Mouse (Mus musculus): ENCODE results near the gene Ksr2. TPM values are rescaled to one million over a fixed set of nuclear protein-coding genes. Genes with fewer than 3 reads are reported as not detected.

Gene Ksr2
- polyA plus RNA-seq, 1 experiment from 2014 or later = 6.0 TPM

DNA sequence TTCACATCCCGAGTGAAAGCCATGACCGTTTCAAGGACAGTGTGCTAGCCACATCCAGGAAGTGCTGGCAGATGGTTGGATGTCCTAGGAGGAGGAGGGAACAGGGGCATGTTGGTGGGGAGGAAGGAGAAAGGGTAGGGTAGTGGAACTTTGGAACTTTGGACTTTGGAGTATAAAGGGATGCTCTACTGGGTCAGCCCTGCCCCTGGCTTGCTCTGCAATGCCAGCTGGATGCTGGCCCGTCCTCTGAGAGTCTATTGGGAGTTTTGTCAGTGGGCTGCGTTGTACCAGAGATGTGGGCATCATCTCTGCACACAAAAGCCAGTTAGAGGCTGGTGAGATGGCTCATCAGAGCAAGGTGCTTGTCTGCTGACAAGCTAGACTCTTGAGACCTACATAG, 107.4 kb downstream of the Ksr2 start:
- no peaks in the 10 kb centered on the region for H3K27me3 ChIP-seq (replicated peaks; ENCODE audit: control insufficient read depth, insufficient read depth, low read length)
- no peaks in the 10 kb centered on the region for H3K36me3 ChIP-seq (ENCODE audit: control insufficient read depth, insufficient read depth, low read length)
- H3K4me3 ChIP-seq (ENCODE audit: low read length) = no peak overlapping the region
- H3K4me2 ChIP-seq (ENCODE audit: low read length) = no peak overlapping the region
- 73% methylated on average over 4 of the region's 4 CpGs for WGBS
- H3K27ac ChIP-seq (ENCODE audit: low read depth, low read length) = no peak overlapping the region
- no peaks in the 10 kb centered on the region for H3K4me1 ChIP-seq (ENCODE audit: control insufficient read depth, insufficient read depth, low read depth, low read length)
- no peak for ATAC-seq
- H3K9ac ChIP-seq (ENCODE audit: low read depth, low read length) = no peak overlapping the region
- H3K9me3 ChIP-seq (ENCODE audit: control insufficient read depth, low read length) = no peaks in the 10 kb centered on the region

DNA sequence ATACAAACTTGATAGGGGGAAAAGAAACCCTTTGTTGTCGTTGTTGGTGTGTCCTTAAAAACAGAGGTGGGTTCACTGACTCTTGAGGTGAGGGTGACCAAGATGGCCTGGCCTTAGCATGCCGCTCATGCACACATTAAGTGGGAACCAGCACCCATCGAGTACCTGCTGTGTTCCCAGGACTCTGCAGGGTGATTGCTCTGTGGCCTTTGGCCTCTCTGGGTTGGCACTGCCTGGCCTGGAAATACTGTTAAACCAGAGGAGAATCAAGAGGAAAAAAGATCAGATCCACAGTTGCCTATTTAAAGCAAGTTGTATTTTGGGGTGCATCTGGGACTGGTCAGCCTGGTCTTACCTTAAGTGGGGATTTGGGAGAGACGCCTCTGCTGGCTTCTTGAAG, 107.9 kb downstream of the Ksr2 start:
- WGBS = 91% methylated on average over 4 of the region's 4 CpGs
- Histone ChIP-seq H3K4me3 (ENCODE audit: low read length) (no peak overlapping the region), H3K9me3 (ENCODE audit: control insufficient read depth, low read length) (no peaks in the 10 kb centered on the region), H3K4me1 (ENCODE audit: control insufficient read depth, insufficient read depth, low read depth, low read length) (no peaks in the 10 kb centered on the region), H3K4me2 (ENCODE audit: low read length) (no peak overlapping the region), H3K27me3 (replicated peaks; ENCODE audit: control insufficient read depth, insufficient read depth, low read length) (no peaks in the 10 kb centered on the region), H3K9ac (ENCODE audit: low read depth, low read length) (no peak overlapping the region), H3K27ac (ENCODE audit: low read depth, low read length) (no peak overlapping the region), H3K36me3 (ENCODE audit: control insufficient read depth, insufficient read depth, low read length) (no peaks in the 10 kb centered on the region)
- no peak for ATAC-seq

DNA sequence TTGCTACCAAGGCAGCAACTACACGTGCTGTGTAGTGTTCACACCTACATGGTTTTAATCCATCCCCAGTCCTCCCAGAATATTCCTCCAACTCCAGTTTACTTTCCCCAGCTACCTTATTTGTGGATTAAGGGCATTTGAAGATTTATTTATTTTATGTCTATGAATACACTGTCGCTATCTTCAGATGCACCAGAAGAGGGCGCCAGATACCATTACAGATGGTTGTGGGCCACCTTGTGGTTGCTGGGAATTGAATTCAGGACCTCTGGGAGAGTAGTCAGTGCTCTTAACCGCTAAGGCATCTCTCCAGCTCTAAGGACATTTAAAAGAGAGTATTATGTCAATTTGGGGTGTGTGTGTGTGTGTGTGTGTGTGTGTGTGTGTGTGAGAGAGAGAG, 108.7 kb downstream of the Ksr2 start:
- no peak overlapping the region for H3K27ac ChIP-seq (ENCODE audit: low read depth, low read length)
- H3K36me3 ChIP-seq (ENCODE audit: control insufficient read depth, insufficient read depth, low read length) = no peaks in the 10 kb centered on the region
- no peak for ATAC-seq
- H3K9me3 ChIP-seq (ENCODE audit: control insufficient read depth, low read length) = no peaks in the 10 kb centered on the region
- H3K4me2 ChIP-seq (ENCODE audit: low read length) = no peak overlapping the region
- H3K27me3 ChIP-seq (replicated peaks; ENCODE audit: control insufficient read depth, insufficient read depth, low read length) = no peaks in the 10 kb centered on the region
- H3K4me3 ChIP-seq (ENCODE audit: low read length) = no peak overlapping the region
- no peaks in the 10 kb centered on the region for H3K4me1 ChIP-seq (ENCODE audit: control insufficient read depth, insufficient read depth, low read depth, low read length)
- WGBS = 66% methylated on average over 4 of the region's 4 CpGs
- H3K9ac ChIP-seq (ENCODE audit: low read depth, low read length) = no peak overlapping the region

DNA sequence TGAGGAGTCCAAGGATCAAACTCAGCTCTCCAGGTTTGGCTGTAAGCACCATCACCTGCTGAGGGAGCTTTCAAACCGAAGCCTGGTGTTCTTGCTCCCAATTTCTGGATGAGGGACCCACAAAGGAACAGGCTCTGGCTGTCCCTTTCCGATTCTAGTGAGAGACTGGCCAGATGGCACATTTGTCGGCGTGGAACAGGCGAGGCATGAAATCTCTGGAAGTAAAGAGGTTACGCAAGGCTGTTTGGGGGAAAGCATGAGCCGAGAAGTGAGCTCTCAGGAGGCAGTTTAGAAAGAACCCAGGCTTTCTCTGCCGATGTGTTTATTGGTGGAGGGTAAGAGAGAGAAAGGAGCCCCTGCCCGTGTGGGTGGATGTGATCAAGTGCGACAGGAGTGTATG, 109.2 kb downstream of the Ksr2 start:
- Histone ChIP-seq H3K9me3 (ENCODE audit: control insufficient read depth, low read length) (no peaks in the 10 kb centered on the region), H3K36me3 (ENCODE audit: control insufficient read depth, insufficient read depth, low read length) (no peaks in the 10 kb centered on the region), H3K27me3 (replicated peaks; ENCODE audit: control insufficient read depth, insufficient read depth, low read length) (no peaks in the 10 kb centered on the region), H3K4me2 (ENCODE audit: low read length) (no peak overlapping the region), H3K27ac (ENCODE audit: low read depth, low read length) (no peak overlapping the region), H3K4me3 (ENCODE audit: low read length) (no peak overlapping the region), H3K4me1 (ENCODE audit: control insufficient read depth, insufficient read depth, low read depth, low read length) (no peaks in the 10 kb centered on the region), H3K9ac (ENCODE audit: low read depth, low read length) (no peak overlapping the region; the same call in 1 of the 2 replicates)
- 62% methylated on average over 10 of the region's 10 CpGs for WGBS
- no peak for ATAC-seq

DNA sequence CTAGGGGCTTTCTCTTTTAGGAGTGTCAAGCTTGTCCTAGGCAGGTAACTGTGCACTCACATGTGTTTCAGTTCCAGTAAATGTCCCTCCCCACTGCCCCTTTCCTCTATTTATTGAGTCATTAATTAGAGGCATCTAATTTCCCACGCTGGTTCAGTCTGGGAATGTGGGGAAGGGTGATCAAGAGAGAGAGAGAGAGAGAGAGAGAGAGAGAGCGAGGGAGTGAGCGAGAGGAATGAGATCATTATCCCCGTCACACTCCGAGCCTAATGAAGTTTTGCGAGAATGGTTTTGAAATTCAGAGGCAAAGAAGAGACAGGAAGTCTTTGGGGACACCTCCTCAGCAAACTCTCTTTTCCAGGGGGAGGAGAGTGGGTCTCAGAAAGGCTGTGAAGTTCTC, 117.2 kb downstream of the Ksr2 start:
- no peak overlapping the region for H3K27ac ChIP-seq (ENCODE audit: low read depth, low read length)
- no peaks in the 10 kb centered on the region for H3K36me3 ChIP-seq (ENCODE audit: control insufficient read depth, insufficient read depth, low read length)
- H3K9ac ChIP-seq (ENCODE audit: low read depth, low read length) = no peak overlapping the region
- no peak overlapping the region for H3K4me2 ChIP-seq (ENCODE audit: low read length)
- no peaks in the 10 kb centered on the region for H3K9me3 ChIP-seq (ENCODE audit: control insufficient read depth, low read length)
- H3K4me3 ChIP-seq (ENCODE audit: low read length) = no peak overlapping the region
- peaks cover 8% of the 10 kb centered on the region for H3K4me1 ChIP-seq (ENCODE audit: control insufficient read depth, insufficient read depth, low read depth, low read length)
- no peaks in the 10 kb centered on the region for H3K27me3 ChIP-seq (replicated peaks; ENCODE audit: control insufficient read depth, insufficient read depth, low read length)
- peak; percentile 37; the same call in 1 of the 2 replicates for ATAC-seq
- 45% methylated on average over 6 of the region's 6 CpGs for WGBS

DNA sequence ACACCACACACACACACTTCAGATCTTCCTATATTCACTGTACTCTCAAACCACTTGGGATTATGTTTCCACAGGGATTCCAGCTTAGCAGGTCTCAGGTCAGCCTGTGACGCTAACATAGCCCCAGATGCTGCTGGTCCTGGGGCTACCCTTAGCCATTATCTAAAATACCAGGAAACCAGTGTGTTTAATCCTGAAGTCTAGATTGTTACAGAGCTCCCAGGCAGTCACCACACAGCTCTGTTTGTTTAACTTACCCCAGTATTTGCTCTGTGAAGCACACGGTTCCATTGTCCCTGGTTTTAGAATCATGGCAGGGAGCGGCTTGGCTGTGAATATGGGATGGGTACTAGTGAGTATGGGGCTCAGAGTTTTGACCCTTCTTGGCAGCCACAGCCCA, 125.4 kb downstream of the Ksr2 start:
- H3K4me2 ChIP-seq (ENCODE audit: low read length) = no peak overlapping the region
- no peak for ATAC-seq
- H3K27ac ChIP-seq (ENCODE audit: low read depth, low read length) = no peak overlapping the region
- WGBS = 75% methylated on average over 3 of the region's 3 CpGs
- H3K9ac ChIP-seq (ENCODE audit: low read depth, low read length) = no peak overlapping the region
- no peaks in the 10 kb centered on the region; the same call in none of the 2 replicates for H3K4me1 ChIP-seq (ENCODE audit: control insufficient read depth, insufficient read depth, low read depth, low read length)
- H3K36me3 ChIP-seq (ENCODE audit: control insufficient read depth, insufficient read depth, low read length) = peaks cover 4% of the 10 kb centered on the region; the same call in 1 of the 2 replicates
- no peaks in the 10 kb centered on the region for H3K27me3 ChIP-seq (replicated peaks; ENCODE audit: control insufficient read depth, insufficient read depth, low read length)
- H3K4me3 ChIP-seq (ENCODE audit: low read length) = no peak overlapping the region
- H3K9me3 ChIP-seq (ENCODE audit: control insufficient read depth, low read length) = no peaks in the 10 kb centered on the region; the same call in 1 of the 2 replicates

DNA sequence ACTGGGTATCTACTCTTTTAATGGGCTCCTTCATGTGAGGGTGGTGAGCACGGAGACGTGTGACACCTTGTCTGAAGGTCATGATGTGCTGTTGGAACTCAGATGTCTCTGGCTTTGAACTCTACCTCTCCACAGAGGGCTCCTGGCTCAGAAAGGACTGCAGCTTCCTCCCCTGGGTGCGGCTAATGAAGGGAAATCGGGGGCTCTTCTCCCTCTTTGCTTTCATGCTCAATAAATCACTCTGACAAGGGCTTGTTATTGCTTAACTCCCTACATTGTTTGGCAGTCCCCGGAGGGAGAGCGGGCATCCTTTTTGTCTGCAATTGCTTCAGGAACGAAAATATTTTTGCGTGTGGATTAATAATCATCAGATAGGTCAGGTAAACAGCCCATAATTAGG, 127.9 kb downstream of the Ksr2 start:
- no peaks in the 10 kb centered on the region for H3K27me3 ChIP-seq (replicated peaks; ENCODE audit: control insufficient read depth, insufficient read depth, low read length)
- no peak overlapping the region for H3K4me2 ChIP-seq (ENCODE audit: low read length)
- H3K4me1 ChIP-seq (ENCODE audit: control insufficient read depth, insufficient read depth, low read depth, low read length) = no peaks in the 10 kb centered on the region
- 0 out of 2 replicates have a peak, but pooled peaks have one; percentile 45 for ATAC-seq
- H3K4me3 ChIP-seq (ENCODE audit: low read length) = no peak overlapping the region
- 35% methylated on average over 8 of the region's 8 CpGs for WGBS
- peaks cover 4% of the 10 kb centered on the region; the same call in 1 of the 2 replicates for H3K36me3 ChIP-seq (ENCODE audit: control insufficient read depth, insufficient read depth, low read length)
- H3K9ac ChIP-seq (ENCODE audit: low read depth, low read length) = no peak overlapping the region
- H3K9me3 ChIP-seq (ENCODE audit: control insufficient read depth, low read length) = no peaks in the 10 kb centered on the region; the same call in 1 of the 2 replicates
- H3K27ac ChIP-seq (ENCODE audit: low read depth, low read length) = no peak overlapping the region

DNA sequence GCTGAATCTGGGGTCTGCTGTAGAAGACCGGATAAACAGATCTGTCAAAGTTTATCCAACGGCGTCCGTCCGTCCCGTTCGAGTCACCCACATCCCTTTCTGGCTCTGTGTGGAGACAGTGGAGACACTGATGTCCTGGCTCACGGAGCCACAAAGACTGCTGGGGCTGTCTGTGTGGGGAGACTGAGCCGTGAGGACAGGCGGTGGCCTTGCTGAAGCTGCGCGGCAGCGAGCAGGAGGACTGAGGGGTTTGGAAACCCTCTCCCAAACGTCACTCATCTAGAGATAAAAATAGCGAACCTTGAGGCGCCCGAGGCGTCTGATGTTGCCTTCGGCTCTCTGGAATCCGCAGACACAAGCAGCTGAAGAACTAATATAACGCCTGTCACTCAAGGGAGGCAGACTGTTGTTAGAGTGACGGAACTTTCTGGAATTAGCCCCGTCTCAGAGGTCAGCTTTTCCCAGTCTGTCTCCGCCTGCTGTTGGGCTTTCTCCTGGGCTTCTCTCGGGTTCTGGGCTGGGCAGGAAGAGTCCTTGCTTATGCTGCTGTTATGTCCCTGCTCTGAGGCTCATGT, 133.0 kb downstream of the Ksr2 start:
- no peak for ATAC-seq

DNA sequence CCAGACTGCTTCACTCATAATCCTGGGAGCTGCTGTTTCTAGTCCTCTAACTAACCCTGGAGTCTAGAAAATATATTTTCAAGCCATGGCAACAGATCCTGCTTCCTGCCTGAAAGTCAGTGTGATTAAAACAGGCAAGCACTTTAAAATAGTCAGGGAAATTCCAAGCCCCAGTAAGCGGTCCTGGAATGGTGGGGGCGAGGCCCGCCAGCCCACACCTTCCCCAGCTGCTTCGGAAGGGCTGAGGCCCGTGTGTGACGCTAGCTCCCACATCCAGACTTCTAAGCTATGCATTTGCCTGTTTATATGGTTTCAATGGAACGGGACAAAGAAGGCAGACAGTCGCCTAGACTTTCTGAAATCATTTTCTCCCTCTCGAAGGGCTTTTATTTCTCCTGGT, 137.2 kb downstream of the Ksr2 start:
- H3K27me3 ChIP-seq (replicated peaks; ENCODE audit: control insufficient read depth, insufficient read depth, low read length) = no peaks in the 10 kb centered on the region
- ATAC-seq = no peak
- 0 out of 2 replicates have a peak overlapping the region, but pooled peaks have one; percentile 44 for H3K27ac ChIP-seq (ENCODE audit: low read depth, low read length)
- H3K4me1 ChIP-seq (ENCODE audit: control insufficient read depth, insufficient read depth, low read depth, low read length) = no peaks in the 10 kb centered on the region
- no peaks in the 10 kb centered on the region for H3K36me3 ChIP-seq (ENCODE audit: control insufficient read depth, insufficient read depth, low read length)
- no peak overlapping the region for H3K4me2 ChIP-seq (ENCODE audit: low read length)
- WGBS = 60% methylated on average over 9 of the region's 9 CpGs
- no peak overlapping the region for H3K4me3 ChIP-seq (ENCODE audit: low read length)
- no peak overlapping the region for H3K9ac ChIP-seq (ENCODE audit: low read depth, low read length)
- H3K9me3 ChIP-seq (ENCODE audit: control insufficient read depth, low read length) = no peaks in the 10 kb centered on the region

More for the DNA sequence above, 133.0 kb downstream of the Ksr2 start:
- H3K27me3 ChIP-seq (replicated peaks; ENCODE audit: control insufficient read depth, insufficient read depth, low read length) = no peaks in the 10 kb centered on the region
- no peak overlapping the region for H3K9ac ChIP-seq (ENCODE audit: low read depth, low read length)
- no peaks in the 10 kb centered on the region for H3K4me1 ChIP-seq (ENCODE audit: control insufficient read depth, insufficient read depth, low read depth, low read length)
- peaks cover 4% of the 10 kb centered on the region; the same call in 1 of the 2 replicates for H3K36me3 ChIP-seq (ENCODE audit: control insufficient read depth, insufficient read depth, low read length)
- H3K27ac ChIP-seq (ENCODE audit: low read depth, low read length) = no peak overlapping the region
- 71% methylated on average over 25 of the region's 25 CpGs for WGBS
- H3K4me3 ChIP-seq (ENCODE audit: low read length) = no peak overlapping the region
- H3K9me3 ChIP-seq (ENCODE audit: control insufficient read depth, low read length) = no peaks in the 10 kb centered on the region; the same call in 1 of the 2 replicates
- no peak overlapping the region for H3K4me2 ChIP-seq (ENCODE audit: low read length)
